Mouse (Mus musculus): ENCODE results near the gene Ahcyl1.

Gene Ahcyl1

GRCm38 (mm10) chr3:107686276-107686977 lies 9.9 kb downstream of the Ahcyl1 start:
- TF ChIP-seq GATA4 (IDR thresholded peaks at IDR 0.05; ENCODE audit: insufficient replicate concordance, low read length), result no peak

- no peak for TF ChIP-seq GATA4 (IDR thresholded peaks at IDR 0.05; ENCODE audit: insufficient replicate concordance, low read length)
Observed at GRCm38 (mm10) chr3:107685652-107686051, 10.7 kb downstream of the Ahcyl1 start.

GRCm38 (mm10) chr3:107683587-107683986 lies 12.8 kb downstream of the Ahcyl1 start:
- no peak for TF ChIP-seq GATA4 (IDR thresholded peaks at IDR 0.05; ENCODE audit: insufficient replicate concordance, low read length)

GRCm38 (mm10) chr3:107680790-107681576 lies 15.4 kb downstream of the Ahcyl1 start:
- TF ChIP-seq GATA4 (IDR thresholded peaks at IDR 0.05; ENCODE audit: insufficient replicate concordance, low read length), result no peak

GRCm38 (mm10) chr3:107671509-107671908 lies 24.9 kb downstream of the Ahcyl1 start:
- TF ChIP-seq GATA4 (IDR thresholded peaks at IDR 0.05; ENCODE audit: insufficient replicate concordance, low read length), result no peak

GRCm38 (mm10) chr3:107670500-107670899 lies 25.9 kb downstream of the Ahcyl1 start:
- TF ChIP-seq GATA4 (IDR thresholded peaks at IDR 0.05; ENCODE audit: insufficient replicate concordance, low read length), result no peak

- TF ChIP-seq GATA4 (IDR thresholded peaks at IDR 0.05; ENCODE audit: insufficient replicate concordance, low read length), result no peak
Observed at GRCm38 (mm10) chr3:107668786-107669185, 27.6 kb downstream of the Ahcyl1 start.

GRCm38 (mm10) chr3:107667426-107667825 lies 28.9 kb downstream of the Ahcyl1 start:
- TF ChIP-seq GATA4 (IDR thresholded peaks at IDR 0.05; ENCODE audit: insufficient replicate concordance, low read length), result no peak

- TF ChIP-seq GATA4 (IDR thresholded peaks at IDR 0.05; ENCODE audit: insufficient replicate concordance, low read length), result no peak
Observed at GRCm38 (mm10) chr3:107664641-107665040, 31.7 kb downstream of the Ahcyl1 start.

GRCm38 (mm10) chr3:107659000-107659399 lies 37.4 kb downstream of the Ahcyl1 start:
- no peak for TF ChIP-seq GATA4 (IDR thresholded peaks at IDR 0.05; ENCODE audit: insufficient replicate concordance, low read length)

- TF ChIP-seq GATA4 (IDR thresholded peaks at IDR 0.05; ENCODE audit: insufficient replicate concordance, low read length), result no peak
Observed at GRCm38 (mm10) chr3:107656888-107657287, 39.5 kb downstream of the Ahcyl1 start.

GRCm38 (mm10) chr3:107656151-107656550 lies 40.2 kb downstream of the Ahcyl1 start:
- TF ChIP-seq GATA4 (IDR thresholded peaks at IDR 0.05; ENCODE audit: insufficient replicate concordance, low read length), result no peak

GRCm38 (mm10) chr3:107655491-107655890 lies 40.9 kb downstream of the Ahcyl1 start:
- no peak for TF ChIP-seq GATA4 (IDR thresholded peaks at IDR 0.05; ENCODE audit: insufficient replicate concordance, low read length)

- TF ChIP-seq GATA4 (IDR thresholded peaks at IDR 0.05; ENCODE audit: insufficient replicate concordance, low read length), result no peak
Observed at GRCm38 (mm10) chr3:107654861-107655260, 41.5 kb downstream of the Ahcyl1 start.

GRCm38 (mm10) chr3:107652968-107653367 lies 43.4 kb downstream of the Ahcyl1 start:
- no peak for TF ChIP-seq GATA4 (IDR thresholded peaks at IDR 0.05; ENCODE audit: insufficient replicate concordance, low read length)

GRCm38 (mm10) chr3:107646947-107647346 lies 49.4 kb downstream of the Ahcyl1 start:
- no peak for TF ChIP-seq GATA4 (IDR thresholded peaks at IDR 0.05; ENCODE audit: insufficient replicate concordance, low read length)
